In genomic region chr15:100422476-100422875, GRCm38 (mm10) we compare ENCODE assay signal across 8 mouse cellular contexts. TPM values are rescaled to one million over a fixed set of nuclear protein-coding genes. Genes with fewer than 3 reads are reported as not detected.
DNase-seq lines count a peak whose midpoint lies in the region; ATAC-seq and TF ChIP-seq lines count a peak whose summit lies in the region.

No protein-coding gene starts in this region.

- H3K36me3 ChIP-seq in heart, embryonic 15.5 days = no peaks in the 10 kb centered on the region
- no peaks in the 10 kb centered on the region for H3K36me3 ChIP-seq in ES-Bruce4 (ENCODE audit: control insufficient read depth, insufficient read depth, low read length, poor library complexity, severe bottlenecking)
- no peaks in the 10 kb centered on the region for H3K36me3 ChIP-seq in intestine, embryonic 14.5 days (ENCODE audit: control insufficient read depth, insufficient read depth, low read length)
- H3K36me3 ChIP-seq in midbrain, embryonic 11.5 days (ENCODE audit: control insufficient read depth, insufficient read depth, low read length) = no peaks in the 10 kb centered on the region

- TF ChIP-seq POLR2A in ES-Bruce4 (IDR thresholded peaks at IDR 0.05; ENCODE audit: insufficient read depth, low read length) = no peak

- ATAC-seq in heart, embryonic 15.5 days (replicated peaks; ENCODE audit: insufficient number of reproducible peaks, insufficient read depth, low FRiP score, low read depth) = peak; percentile 68
- peak; percentile 57 for ATAC-seq in intestine, embryonic 14.5 days (replicated peaks; ENCODE audit: low FRiP score, low TSS enrichment, low read depth)
- peak; percentile 58 for ATAC-seq in midbrain, embryonic 11.5 days (ENCODE audit: low FRiP score)

- no peak for DNase-seq in heart, adult 8-10 months (ENCODE audit: low spot score)
- no peak for DNase-seq in intestine, embryonic 14.5 days (ENCODE audit: low spot score)
- DNase-seq in midbrain, embryonic 11.5 days (ENCODE audit: low spot score, missing footprints) = peak; percentile 94
- no peak for DNase-seq in B cell, adult 2 months
- no peak for DNase-seq in left cerebral cortex, adult 18-20 months (ENCODE audit: low spot score in 2 of 2)

- TF ChIP-seq EP300 in ES-Bruce4 (IDR thresholded peaks at IDR 0.05; ENCODE audit: insufficient read depth, low read depth, low read length) = no peak

- H3K27ac ChIP-seq in heart, embryonic 15.5 days = peak overlapping the region; percentile 43
- H3K27ac ChIP-seq in ES-Bruce4 (ENCODE audit: insufficient read depth, low read length) = no peak overlapping the region
- H3K27ac ChIP-seq in brown adipose tissue, adult 24 weeks (replicated peaks; ENCODE audit: low read depth, low read length) = peak overlapping the region; percentile 3; the same call in 1 of the 2 replicates
- H3K27ac ChIP-seq in intestine, embryonic 14.5 days (ENCODE audit: low read depth) = peak overlapping the region; percentile 54; the same call in 1 of the 2 replicates
- H3K27ac ChIP-seq in midbrain, embryonic 11.5 days (ENCODE audit: low read depth, low read length) = no peak overlapping the region

- peak overlapping the region; percentile 72 for H3K4me3 ChIP-seq in heart, embryonic 15.5 days
- H3K4me3 ChIP-seq in ES-Bruce4 (ENCODE audit: low read depth, low read length) = peak overlapping the region; percentile 64
- peak overlapping the region; percentile 79 for H3K4me3 ChIP-seq in brown adipose tissue, adult 24 weeks (ENCODE audit: insufficient read depth, low read depth, low read length)
- peak overlapping the region; percentile 87 for H3K4me3 ChIP-seq in intestine, embryonic 14.5 days (ENCODE audit: low read depth, low read length)
- peak overlapping the region; percentile 97 for H3K4me3 ChIP-seq in midbrain, embryonic 11.5 days (ENCODE audit: low read depth, low read length)

- peaks cover 18% of the 10 kb centered on the region for H3K27me3 ChIP-seq in heart, embryonic 15.5 days
- no peaks in the 10 kb centered on the region for H3K27me3 ChIP-seq in ES-Bruce4 (ENCODE audit: control insufficient read depth, insufficient read depth, low read length, poor library complexity, severe bottlenecking)
- peaks cover 17% of the 10 kb centered on the region for H3K27me3 ChIP-seq in intestine, embryonic 14.5 days (replicated peaks; ENCODE audit: control insufficient read depth, insufficient read depth, low read length)
- H3K27me3 ChIP-seq in midbrain, embryonic 11.5 days (ENCODE audit: control insufficient read depth, insufficient read depth, low read length) = peaks cover 17% of the 10 kb centered on the region

- WGBS in heart, embryonic 15.5 days = 0% methylated on average over 44 of the region's 44 CpGs
- under 1% methylated on average over 42 of the region's 44 CpGs for WGBS in intestine, embryonic 14.5 days
- under 1% methylated on average over 37 of the region's 44 CpGs for WGBS in midbrain, embryonic 11.5 days

- no peak for TF ChIP-seq CTCF in ES-Bruce4 (IDR thresholded peaks at IDR 0.05; ENCODE audit: low read depth, low read length)

- H3K9me3 ChIP-seq in heart, embryonic 15.5 days (replicated peaks) = no peaks in the 10 kb centered on the region
- H3K9me3 ChIP-seq in ES-Bruce4 (replicated peaks; ENCODE audit: control insufficient read depth, insufficient read depth, low read length, poor library complexity, severe bottlenecking) = no peaks in the 10 kb centered on the region
- no peaks in the 10 kb centered on the region for H3K9me3 ChIP-seq in intestine, embryonic 14.5 days (ENCODE audit: control insufficient read depth, low read length)
- no peaks in the 10 kb centered on the region for H3K9me3 ChIP-seq in midbrain, embryonic 11.5 days (ENCODE audit: control insufficient read depth, low read length)

- peaks cover 39% of the 10 kb centered on the region for H3K4me1 ChIP-seq in heart, embryonic 15.5 days (replicated peaks)
- no peaks in the 10 kb centered on the region for H3K4me1 ChIP-seq in ES-Bruce4 (ENCODE audit: control insufficient read depth, insufficient read depth, low read length)
- H3K4me1 ChIP-seq in brown adipose tissue, adult 24 weeks (ENCODE audit: control insufficient read depth, insufficient read depth, insufficient read length, low read length) = peaks cover 14% of the 10 kb centered on the region; the same call in 1 of the 2 replicates
- H3K4me1 ChIP-seq in intestine, embryonic 14.5 days (replicated peaks; ENCODE audit: control insufficient read depth, insufficient read depth, low read length) = peaks cover 17% of the 10 kb centered on the region; the same call in 1 of the 2 replicates
- peaks cover 16% of the 10 kb centered on the region for H3K4me1 ChIP-seq in midbrain, embryonic 11.5 days (ENCODE audit: control insufficient read depth, insufficient read depth, low read length)

- H3K9ac ChIP-seq in heart, embryonic 15.5 days = peak overlapping the region; percentile 83
- H3K9ac ChIP-seq in ES-Bruce4 (ENCODE audit: low read depth, poor library complexity, severe bottlenecking) = peak overlapping the region; percentile 95
- H3K9ac ChIP-seq in intestine, embryonic 14.5 days (ENCODE audit: low read length) = peak overlapping the region; percentile 87
- peak overlapping the region; percentile 94 for H3K9ac ChIP-seq in midbrain, embryonic 11.5 days (ENCODE audit: low read length)

- H3K4me2 ChIP-seq in heart, embryonic 15.5 days = peak overlapping the region; percentile 97
- H3K4me2 ChIP-seq in intestine, embryonic 14.5 days (ENCODE audit: low read length) = peak overlapping the region; percentile 98
- peak overlapping the region; percentile 86 for H3K4me2 ChIP-seq in midbrain, embryonic 11.5 days

RNA-seq across cellular contexts. Expression of gene Gm5475, which starts 0.5 kb away (rescaled TPM):
- polyA plus RNA-seq in heart, embryonic 15.5 days (2015; fragmentation: Nextera tagmentation; extraction: Ambion mirVana) = 0.09 TPM in 1 of 2 replicates, not detected in the other
- total RNA-seq in heart, adult 8-10 months (2022) = not detected
- polyA plus RNA-seq in ES-Bruce4 (2011; ENCODE audit: insufficient read depth, insufficient read length, low read depth, missing spikeins) = not detected in 2 replicates
- not detected in 2 replicates for polyA plus RNA-seq in brown adipose tissue, adult 24 weeks (2012; ENCODE audit: insufficient read depth, insufficient read length, missing spikeins)
- polyA plus RNA-seq in intestine, embryonic 14.5 days (2014; fragmentation: Nextera tagmentation; extraction: Ambion mirVana) = not detected in 2 replicates
- polyA plus RNA-seq in midbrain, embryonic 11.5 days (2014; fragmentation: Nextera tagmentation; extraction: Ambion mirVana) = not detected in 2 replicates
- not detected for total RNA-seq in left cerebral cortex, adult 18-20 months (2021)

RNA-seq across cellular contexts. Expression of gene Slc11a2, which starts 2.4 kb away (rescaled TPM):
- polyA plus RNA-seq in heart, embryonic 15.5 days (2015; fragmentation: Nextera tagmentation; extraction: Ambion mirVana) = 11.6 and 14.9 TPM in 2 replicates
- 10 to 100 TPM; 49.0 to 61.5 (median 51.9) TPM for total RNA-seq in heart, adult 8-10 months (2022)
- polyA plus RNA-seq in ES-Bruce4 (2011; ENCODE audit: insufficient read depth, insufficient read length, low read depth, missing spikeins) = 24.0 and 29.9 TPM in 2 replicates
- 14.2 and 24.7 TPM in 2 replicates for polyA plus RNA-seq in brown adipose tissue, adult 24 weeks (2012; ENCODE audit: insufficient read depth, insufficient read length, missing spikeins)
- 17.6 and 20.6 TPM in 2 replicates for polyA plus RNA-seq in intestine, embryonic 14.5 days (2014; fragmentation: Nextera tagmentation; extraction: Ambion mirVana)
- polyA plus RNA-seq in midbrain, embryonic 11.5 days (2014; fragmentation: Nextera tagmentation; extraction: Ambion mirVana) = 18.2 and 22.2 TPM in 2 replicates
- 10 to 100 TPM; 49.0 to 61.6 TPM for total RNA-seq in left cerebral cortex, adult 18-20 months (2021)

RNA-seq across cellular contexts. Expression of gene Letmd1, which starts 46.3 kb away (rescaled TPM):
- 11.6 and 16.4 TPM in 2 replicates for polyA plus RNA-seq in heart, embryonic 15.5 days (2015; fragmentation: Nextera tagmentation; extraction: Ambion mirVana)
- total RNA-seq in heart, adult 8-10 months (2022) = 10 to 100 TPM; 11.2 to 14.0 (median 11.8) TPM
- 9.5 and 10.3 TPM in 2 replicates for polyA plus RNA-seq in ES-Bruce4 (2011; ENCODE audit: insufficient read depth, insufficient read length, low read depth, missing spikeins)
- polyA plus RNA-seq in brown adipose tissue, adult 24 weeks (2012; ENCODE audit: insufficient read depth, insufficient read length, missing spikeins) = 589 and 634 TPM in 2 replicates
- 38.5 and 40.1 TPM in 2 replicates for polyA plus RNA-seq in intestine, embryonic 14.5 days (2014; fragmentation: Nextera tagmentation; extraction: Ambion mirVana)
- 41.0 and 42.5 TPM in 2 replicates for polyA plus RNA-seq in midbrain, embryonic 11.5 days (2014; fragmentation: Nextera tagmentation; extraction: Ambion mirVana)
- total RNA-seq in left cerebral cortex, adult 18-20 months (2021) = 10 to 100 TPM; 55.3 to 63.7 TPM

RNA-seq across cellular contexts. Expression of gene Higd1c, which starts 58.1 kb away (rescaled TPM):
- not detected in 2 replicates for polyA plus RNA-seq in heart, embryonic 15.5 days (2015; fragmentation: Nextera tagmentation; extraction: Ambion mirVana)
- not detected for total RNA-seq in heart, adult 8-10 months (2022)
- polyA plus RNA-seq in ES-Bruce4 (2011; ENCODE audit: insufficient read depth, insufficient read length, low read depth, missing spikeins) = not detected in 2 replicates
- polyA plus RNA-seq in brown adipose tissue, adult 24 weeks (2012; ENCODE audit: insufficient read depth, insufficient read length, missing spikeins) = not detected in 2 replicates
- polyA plus RNA-seq in intestine, embryonic 14.5 days (2014; fragmentation: Nextera tagmentation; extraction: Ambion mirVana) = not detected in 2 replicates
- not detected in 2 replicates for polyA plus RNA-seq in midbrain, embryonic 11.5 days (2014; fragmentation: Nextera tagmentation; extraction: Ambion mirVana)
- not detected for total RNA-seq in left cerebral cortex, adult 18-20 months (2021)

Comparison
In these comparisons a context has a peak if more than half of its experiments do, and no peak if none do; other contexts are left out.
1. H3K27ac ChIP-seq: peak in heart, embryonic 15.5 days (single experiment), brown adipose tissue, adult 24 weeks (single experiment) and intestine, embryonic 14.5 days (single experiment); none in ES-Bruce4 (single experiment) and midbrain, embryonic 11.5 days (single experiment).
2. RNA of gene Letmd1, which starts 46.3 kb away (polyA plus RNA-seq): 589 to 634 TPM in brown adipose tissue, adult 24 weeks; 41.0 to 42.5 TPM in midbrain, embryonic 11.5 days, 38.5 to 40.1 TPM in intestine, embryonic 14.5 days, 11.6 to 16.4 TPM in heart, embryonic 15.5 days and 9.5 to 10.3 TPM in ES-Bruce4; every median in the first group is over 10 times any median in the second.
3. Peak in every context shown above with its lines, with median percentiles within 50 percentile points of each other: ATAC-seq, H3K4me2 ChIP-seq, H3K4me3 ChIP-seq and H3K9ac ChIP-seq.